Mouse (Mus musculus) CH12.LX (cell line): ENCODE measurements around the gene Gna15. TPM values are rescaled to one million over a fixed set of nuclear protein-coding genes. Genes with fewer than 3 reads are reported as not detected.

Source experiments
- DNase-seq: peaks from one replicate; pipeline ENCODE4 v3.0.0-alpha.2; 2013; ENCODE audit errors: extremely low read depth
- H3K27ac ChIP-seq: 2 replicates; pipeline ENCODE4 v1.5.1; 2012; ENCODE audit warnings: low read depth, mild to moderate bottlenecking, control low read depth, moderate library complexity; ENCODE audit not compliant: insufficient read depth
- H3K27me3 ChIP-seq: replicated peaks from 2 replicates; pipeline ENCODE3; 2012; ENCODE audit warnings: inconsistent platforms
- H3K36me3 ChIP-seq, 2 experiments: replicated peaks in 1 of 2; 2 replicates each; pipeline versions ENCODE3 to v1.6.1; 2012; ENCODE audit warnings: inconsistent platforms in 1 of 2, low read length in 1 of 2, mild to moderate bottlenecking in 1 of 2, mixed read lengths in 1 of 2, moderate library complexity in 1 of 2; ENCODE audit not compliant: control insufficient read depth in 1 of 2, insufficient read depth in 1 of 2
- H3K4me1 ChIP-seq, 2 experiments: 2 replicates each; pipeline ENCODE4 v1.6.1; 2012; ENCODE audit warnings: inconsistent platforms in 1 of 2, moderate library complexity in 1 of 2; ENCODE audit not compliant: insufficient read depth in 2 of 2, control insufficient read depth in 1 of 2
- H3K4me2 ChIP-seq: 2 replicates; pipeline ENCODE4 v1.6.1; 2012; ENCODE audit warnings: low read depth, mild to moderate bottlenecking, control low read depth; ENCODE audit not compliant: poor library complexity, insufficient read depth, severe bottlenecking
- H3K4me3 ChIP-seq, 3 experiments: fragments of 150-350 bp in 1 of 3; sonication (generic) in 1 of 3; replicated peaks in 1 of 3; 2 replicates each; pipeline versions ENCODE3 to v1.5.1; 2011 to 2012; ENCODE audit warnings: low read depth in 2 of 3, low read length in 2 of 3, mild to moderate bottlenecking in 2 of 3, moderate library complexity in 2 of 3, control low read depth in 1 of 3, improper control_type of control experiment in 1 of 3, inconsistent platforms in 1 of 3, mixed read lengths in 1 of 3; ENCODE audit not compliant: poor library complexity in 1 of 3
- H3K79me2 ChIP-seq: replicated peaks from 2 replicates; pipeline ENCODE4 v1.6.1; 2012; ENCODE audit warnings: mild to moderate bottlenecking, moderate library complexity; ENCODE audit not compliant: control insufficient read depth, poor library complexity, insufficient read depth, severe bottlenecking; ENCODE audit errors: extremely low read depth
- H3K9ac ChIP-seq: 2 replicates; pipeline ENCODE4 v1.6.1; 2012; ENCODE audit warnings: low read depth, mild to moderate bottlenecking, control low read depth, moderate library complexity; ENCODE audit not compliant: insufficient read depth
- H3K9me3 ChIP-seq: replicated peaks from 2 replicates; pipeline ENCODE3; 2012; ENCODE audit warnings: low read length, inconsistent platforms, mixed read lengths
- CHD2 ChIP-seq: IDR thresholded peaks from 2 replicates; pipeline ENCODE4 v1.6.1; 2011; ENCODE audit warnings: low read length, improper control_type of control experiment
- E2F4 ChIP-seq: IDR thresholded peaks from 2 replicates; pipeline ENCODE4 v1.6.1; 2011; ENCODE audit warnings: low read depth, low read length, improper control_type of control experiment; ENCODE audit not compliant: insufficient replicate concordance
- ETS1 ChIP-seq: conservative IDR thresholded peaks from 2 replicates; pipeline ENCODE4 v1.6.1; 2012; ENCODE audit warnings: low read depth, mild to moderate bottlenecking, inconsistent platforms, low read length, improper control_type of control experiment, moderate library complexity
- HCFC1 ChIP-seq: IDR thresholded peaks from 2 replicates; pipeline ENCODE4 v1.6.1; 2012; ENCODE audit warnings: low read depth, mild to moderate bottlenecking, inconsistent platforms, low read length, improper control_type of control experiment
- IRF4 ChIP-seq: IDR thresholded peaks from 2 replicates; pipeline ENCODE4 v1.6.1; 2014; ENCODE audit warnings: low read depth, mild to moderate bottlenecking, inconsistent platforms, low read length, improper control_type of control experiment
- JUN ChIP-seq: IDR thresholded peaks from 2 replicates; pipeline ENCODE4 v1.6.1; 2011; ENCODE audit warnings: low read depth, mild to moderate bottlenecking, low read length, improper control_type of control experiment, moderate library complexity; ENCODE audit not compliant: insufficient read depth
- MAFK ChIP-seq: IDR thresholded peaks from 2 replicates; pipeline ENCODE4 v1.6.1; 2011; ENCODE audit warnings: low read length, improper control_type of control experiment; ENCODE audit not compliant: insufficient replicate concordance
- MAX ChIP-seq: IDR thresholded peaks from 2 replicates; pipeline ENCODE4 v1.6.1; 2011; ENCODE audit warnings: low read length, improper control_type of control experiment
- NELFE ChIP-seq: IDR thresholded peaks from 2 replicates; pipeline ENCODE4 v1.6.1; 2011; ENCODE audit warnings: low read depth, low read length, improper control_type of control experiment
- PAX5 ChIP-seq: IDR thresholded peaks from 2 replicates; pipeline ENCODE4 v1.6.1; 2012; ENCODE audit warnings: low read length, inconsistent platforms, mixed read lengths
- POLR2A ChIP-seq: IDR thresholded peaks from 2 replicates; pipeline ENCODE4 v1.6.1; 2011; ENCODE audit warnings: low read depth, mild to moderate bottlenecking, improper control_type of control experiment, low read length
- POLR2AphosphoS2 ChIP-seq: IDR thresholded peaks from 2 replicates; pipeline ENCODE4 v1.6.1; 2011; ENCODE audit warnings: low read depth, low read length, improper control_type of control experiment
- SIN3A ChIP-seq: IDR thresholded peaks from 2 replicates; pipeline ENCODE4 v1.6.1; 2012; ENCODE audit warnings: low read length, improper control_type of control experiment, inconsistent platforms
- SMC3 ChIP-seq: IDR thresholded peaks from 2 replicates; pipeline ENCODE4 v1.6.1; 2011; ENCODE audit warnings: low read depth, low read length, improper control_type of control experiment
- USF1 ChIP-seq: IDR thresholded peaks from 2 replicates; pipeline ENCODE4 v1.6.1; 2014; ENCODE audit warnings: low read depth, mild to moderate bottlenecking, inconsistent platforms, low read length, improper control_type of control experiment
- ZC3H11A ChIP-seq: IDR thresholded peaks from 2 replicates; pipeline ENCODE4 v1.6.1; 2012; ENCODE audit warnings: low read depth, mild to moderate bottlenecking, inconsistent platforms, low read length, improper control_type of control experiment
- dilution Hi-C: fragments of 300-500 bp; cut with MboI; formaldehyde crosslinking; loops from 2 replicates; pipeline ENCODE4 v1.14.3; 2020; ENCODE audit warnings: low sequenced_read_pairs; ENCODE audit not compliant: extremely low pct_unique_long_range_greater_than_20kb, extremely low pct_ligation_motif_present
- in situ Hi-C: fragments of 300-500 bp; cut with MboI; formaldehyde crosslinking; loops from 3 replicates; pipeline ENCODE4 v1.14.3; 2019; ENCODE audit warnings: low sequenced_read_pairs, low pct_ligation_motif_present, low pct_unique_long_range_greater_than_20kb, mixed read lengths
- polyA plus RNA-seq: library from polyadenylated mRNA; unstranded; fragments of >175 nt; gene quantifications from 2 replicates; pipeline ENCODE4 v1.2.1, GENCODE M21; 2012; ENCODE audit warnings: low read depth; ENCODE audit not compliant: insufficient read length
- total RNA-seq, 2 experiments: library from RNA; depleted of rRNA; stranded (reverse); fragments of 300-350 nt in 1 of 2; fragments of >200 nt in 1 of 2; gene quantifications; 2 replicates each; pipeline ENCODE4 v1.2.3; 2012 to 2014

Gene Gna15
- total and polyA plus RNA-seq, 3 experiments, result 5.2 to 10.0 (median 5.2) TPM

- H3K27ac ChIP-seq, result no peak overlapping the region
- no peak for DNase-seq
- H3K9ac ChIP-seq, result no peak overlapping the region
- no peak overlapping the region for H3K4me3 ChIP-seq
- peaks cover 8 to 16% of the 10 kb centered on the region in 2 experiments for H3K36me3 ChIP-seq
- no peak overlapping the region for H3K4me2 ChIP-seq
- H3K79me2 ChIP-seq, result no peaks in the 10 kb centered on the region
- no peak for TF ChIP-seq HCFC1
- no peak for TF ChIP-seq PAX5
- no peak for TF ChIP-seq USF1
- TF ChIP-seq MAX, result no peak
- TF ChIP-seq POLR2A, result no peak
- peaks cover 7% of the 10 kb centered on the region for H3K9me3 ChIP-seq
- dilution Hi-C loops (no loop called here), in situ Hi-C loops (no loop called here)
- H3K27me3 ChIP-seq, result peaks cover 96% of the 10 kb centered on the region
- H3K4me1 ChIP-seq, result peaks cover 0 to 9% of the 10 kb centered on the region in 2 experiments; a peak in 2 of 4 replicates
Observed at GRCm38 (mm10) chr10:81569507-81570237, 45.6 kb upstream of the Gna15 start.

- dilution Hi-C loops (no loop called here), in situ Hi-C loops (no loop called here)
- Histone ChIP-seq H3K9ac (no peak overlapping the region), H3K4me1 (peaks cover 0 to 9% of the 10 kb centered on the region in 2 experiments; a peak in 2 of 4 replicates), H3K4me2 (no peak overlapping the region), H3K27ac (no peak overlapping the region), H3K36me3 (peaks cover 8 to 23% of the 10 kb centered on the region in 2 experiments), H3K4me3 (no peak overlapping the region), H3K9me3 (no peaks in the 10 kb centered on the region), H3K79me2 (no peaks in the 10 kb centered on the region), H3K27me3 (peaks cover 96% of the 10 kb centered on the region)
- DNase-seq, result no peak
- TF ChIP-seq JUN (no peak), NELFE (no peak), SIN3A (no peak), IRF4 (no peak), MAFK (no peak), POLR2AphosphoS2 (no peak), ZC3H11A (no peak), E2F4 (no peak), CHD2 (no peak), ETS1 (no peak), SMC3 (no peak)
Observed at GRCm38 (mm10) chr10:81568381-81569191, 44.6 kb upstream of the Gna15 start.
